Mouse (Mus musculus) left cerebral cortex, adult 2 months (tissue): ENCODE results near the gene Slc35e3. TPM values are rescaled to one million over a fixed set of nuclear protein-coding genes. Genes with fewer than 3 reads are reported as not detected.
A peak's percentile ranks its signal among the peaks of the same experiment; 100 is the strongest.
"Not testable (repeated sequence)": the region's sequence is repeated elsewhere in the genome, so short reads cannot be mapped to it uniquely, and the experiment has no call there.

Source experiments
- DNase-seq, 2 experiments: peaks; one replicate each; pipeline ENCODE4 v3.0.0; 2021 to 2022; ENCODE audit warnings: low spot score in 2 of 2, mixed read lengths in 1 of 2; ENCODE audit errors: extremely low spot score in 1 of 2
- H3K27ac ChIP-seq: fragments of 200-600 bp; 2 replicates; pipeline ENCODE4 v1.8.1; 2022
- H3K4me3 ChIP-seq: fragments of 200-600 bp; 2 replicates; pipeline ENCODE4 v1.8.1; 2022
- CTCF ChIP-seq: fragments of 200-600 bp; IDR thresholded peaks from 2 replicates; pipeline ENCODE4 v1.8.1; 2022; ENCODE audit warnings: antibody characterized with exemption, mild to moderate bottlenecking, moderate library complexity
- intact Hi-C: fragments of 180-260 bp; cut with DNase I; formaldehyde crosslinking; loops from one replicate; pipeline ENCODE4 v1.15.1; 2025
- total RNA-seq, 2 experiments: library from RNA; stranded (reverse); gene quantifications; 2 replicates each; pipeline ENCODE4 v1.2.3; 2021

Slc35e3 gene
- total RNA-seq, 2 experiments from 2014 or later, result 27.7 to 28.8 TPM

DNA sequence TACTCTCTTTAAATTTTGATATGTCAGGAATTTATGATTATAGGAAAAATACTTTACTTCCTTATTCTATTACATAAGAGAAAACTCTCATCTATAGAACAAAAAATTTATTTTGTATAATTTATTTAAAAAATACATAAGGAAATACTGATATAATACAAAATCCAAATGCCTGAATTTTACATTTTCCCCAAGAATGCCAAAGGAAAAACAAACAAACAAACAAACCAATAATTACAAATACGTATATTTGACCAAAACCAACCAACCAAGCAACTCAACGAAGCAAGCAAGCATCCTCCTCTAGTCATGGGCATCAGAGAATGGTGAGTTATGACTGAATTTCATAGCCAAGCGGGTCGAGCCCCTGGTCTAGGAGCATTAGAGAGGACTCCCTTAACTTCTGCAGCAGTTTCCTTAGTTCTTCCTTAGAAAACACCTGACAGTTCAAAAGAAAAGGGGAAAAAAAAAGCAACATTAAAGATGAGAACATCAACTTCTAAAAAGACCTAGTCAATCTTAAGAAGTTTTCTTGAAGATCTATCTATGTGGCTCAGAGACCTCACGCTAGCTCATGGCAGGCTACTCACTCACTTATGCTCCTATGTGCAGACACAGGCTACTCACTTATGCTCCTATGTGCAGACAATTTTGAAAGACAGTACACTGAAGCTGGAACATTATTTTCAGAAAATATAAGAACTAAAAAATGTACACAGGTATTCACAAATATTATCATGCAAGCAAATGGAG, 4.5 kb upstream of the Slc35e3 start:
- H3K27ac ChIP-seq, result no peak overlapping the region
- no peak overlapping the region for H3K4me3 ChIP-seq
- intact Hi-C loops, result no loop called here
- DNase-seq, result no peak
- no peak for TF ChIP-seq CTCF

- no peak overlapping the region for H3K27ac ChIP-seq
- no peak for TF ChIP-seq CTCF
- DNase-seq, result no peak
- H3K4me3 ChIP-seq, result no peak overlapping the region
- intact Hi-C loops, result no loop called here
Measured at GRCm38 (mm10) chr10:117749787-117750343, 3.7 kb upstream of the Slc35e3 start.

DNA sequence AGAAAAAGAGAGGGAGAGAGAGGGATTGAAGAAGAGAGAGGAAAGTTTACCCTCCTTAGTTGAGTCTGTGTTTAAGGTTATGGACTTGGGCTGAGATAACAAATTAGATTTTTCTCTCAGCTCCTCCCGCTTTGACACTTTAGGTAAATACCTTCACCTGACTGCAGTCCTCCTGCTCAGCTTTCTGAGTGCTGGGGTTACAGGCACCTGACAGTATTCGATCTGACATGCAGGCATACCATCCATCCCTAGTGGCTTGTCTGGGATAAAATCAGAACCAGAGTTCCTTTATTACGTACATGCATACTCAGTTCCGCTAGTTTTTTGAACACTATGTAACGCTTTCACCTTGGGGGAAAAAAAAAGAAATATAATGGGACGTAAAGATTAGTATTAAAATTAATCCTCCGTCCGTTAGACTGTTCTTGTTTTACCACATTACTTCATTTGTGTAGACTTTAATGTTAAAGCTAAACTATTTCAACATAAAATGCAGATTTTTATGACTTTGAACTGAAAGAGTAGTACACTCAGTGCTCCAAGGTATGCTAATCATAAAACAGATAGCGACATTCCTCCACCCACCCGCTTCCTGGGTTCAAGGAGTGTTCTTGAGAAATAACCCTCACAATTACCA, 3.0 kb upstream of the Slc35e3 start:
- intact Hi-C loops, result no loop called here
- Histone ChIP-seq H3K27ac (no peak overlapping the region), H3K4me3 (no peak overlapping the region)
- DNase-seq, result no peak
- TF ChIP-seq CTCF, result no peak

GRCm38 (mm10) chr10:117748276-117749049, 2.3 kb upstream of the Slc35e3 start:
- DNase-seq, result no peak
- intact Hi-C loops, result no loop called here
- TF ChIP-seq CTCF, result no peak
- Histone ChIP-seq H3K4me3 (no peak overlapping the region), H3K27ac (no peak overlapping the region)

GRCm38 (mm10) chr10:117747711-117748110, 1.5 kb upstream of the Slc35e3 start:
- H3K27ac ChIP-seq, result no peak overlapping the region
- TF ChIP-seq CTCF, result no peak
- intact Hi-C loops, result no loop called here
- no peak overlapping the region for H3K4me3 ChIP-seq
- DNase-seq, result no peak

DNA sequence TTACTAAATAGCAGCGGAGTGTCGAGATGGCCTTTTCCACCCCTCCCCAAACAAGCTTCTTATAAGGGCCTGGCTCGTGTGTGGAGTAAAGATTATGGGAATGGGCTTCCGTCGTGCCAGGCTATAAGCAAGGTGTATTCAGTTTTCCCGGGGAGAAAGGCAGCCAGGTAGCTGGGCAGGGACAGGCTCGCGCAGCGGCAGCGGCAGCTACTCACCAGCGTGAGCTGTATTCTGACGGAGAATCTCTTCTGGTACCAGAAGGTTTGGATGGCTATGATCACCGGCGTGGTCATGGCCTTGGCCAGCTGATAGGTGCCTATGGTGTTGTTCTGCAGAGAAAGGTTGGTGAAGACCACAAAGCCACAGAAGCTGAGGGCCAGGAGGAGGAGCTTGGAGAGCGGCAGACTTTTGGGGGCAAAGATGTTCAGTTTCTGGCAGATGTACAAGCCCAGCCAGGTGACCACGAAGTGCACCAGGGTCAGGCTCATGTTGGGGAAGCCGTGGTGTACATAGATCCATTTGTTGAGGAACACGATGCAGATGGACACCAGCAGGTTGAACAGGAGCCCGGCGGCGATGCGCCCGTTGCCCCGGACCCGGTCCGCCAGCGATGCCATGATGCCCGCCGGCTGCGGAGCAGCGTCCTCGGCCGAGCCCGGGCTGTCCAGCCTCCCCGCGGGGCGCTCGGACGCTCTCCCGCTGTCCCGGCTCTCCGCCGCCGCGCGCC, 432 bp downstream of the Slc35e3 start:
- peak overlapping the region; percentile 48 for H3K4me3 ChIP-seq
- intact Hi-C loops, result loop anchor here (2.0 kb wide), 1 partner anchor 35 kb away; the partner anchor contains the start of gene Mdm2
- not testable (repeated sequence) for H3K27ac ChIP-seq, DNase-seq

DNA sequence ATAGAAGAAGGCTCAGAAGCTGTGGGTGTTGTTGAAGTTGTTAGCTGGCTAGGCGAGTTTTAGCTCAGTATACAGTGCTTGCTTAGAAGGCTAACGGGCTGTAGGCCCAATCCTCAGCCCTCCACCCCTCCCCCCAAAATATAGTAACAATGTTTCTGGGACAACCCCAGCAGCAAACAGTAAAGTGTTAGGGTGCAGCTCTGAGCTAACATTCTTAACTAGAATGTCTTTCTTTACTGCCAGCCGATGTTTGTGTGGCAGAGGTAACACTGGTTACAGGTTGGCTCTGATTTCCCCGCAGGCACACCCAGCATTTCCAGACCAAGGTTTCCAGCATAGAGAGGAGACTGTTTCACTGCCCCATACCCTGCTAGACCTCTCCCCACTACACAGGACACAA, 2.2 kb downstream of the Slc35e3 start:
- Histone ChIP-seq H3K27ac (no peak overlapping the region), H3K4me3 (no peak overlapping the region)
- DNase-seq, result no peak
- intact Hi-C loops, result loop anchor here (2.0 kb wide), 1 partner anchor 33 kb away; the partner anchor contains the start of gene Mdm2
- TF ChIP-seq CTCF, result no peak

DNA sequence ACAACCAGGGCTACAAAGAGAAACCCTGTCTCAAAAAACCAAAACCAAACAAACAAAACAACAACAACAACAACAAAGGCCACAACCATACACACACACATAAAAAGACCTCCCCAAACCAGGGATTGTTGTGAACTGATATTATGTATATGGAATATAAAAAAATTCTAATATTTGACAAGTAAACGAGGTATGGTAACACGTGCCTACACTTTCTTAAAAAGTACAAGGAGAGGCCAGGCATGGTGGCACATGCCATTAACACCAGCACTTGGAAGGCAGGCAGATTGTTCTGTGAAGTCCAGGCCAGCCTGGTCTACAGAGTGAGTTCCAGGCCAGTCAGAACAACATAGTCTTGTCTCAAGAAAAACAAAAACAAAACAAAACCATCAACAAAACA, 3.0 kb downstream of the Slc35e3 start:
- DNase-seq, result no peak
- H3K4me3 ChIP-seq, result no peak overlapping the region
- H3K27ac ChIP-seq, result no peak overlapping the region
- intact Hi-C loops, result no loop called here
- no peak for TF ChIP-seq CTCF

GRCm38 (mm10) chr10:117742618-117743017, 3.5 kb downstream of the Slc35e3 start:
- intact Hi-C loops, result no loop called here
- no peak for TF ChIP-seq CTCF
- no peak for DNase-seq
- Histone ChIP-seq H3K4me3 (no peak overlapping the region), H3K27ac (no peak overlapping the region)

GRCm38 (mm10) chr10:117741698-117742475, 4.3 kb downstream of the Slc35e3 start:
- TF ChIP-seq CTCF, result no peak
- DNase-seq, result no peak
- Histone ChIP-seq H3K27ac (no peak overlapping the region), H3K4me3 (no peak overlapping the region)
- intact Hi-C loops, result no loop called here

GRCm38 (mm10) chr10:117740921-117741320, 5.2 kb downstream of the Slc35e3 start:
- DNase-seq, result no peak
- Histone ChIP-seq H3K4me3 (no peak overlapping the region), H3K27ac (no peak overlapping the region)
- intact Hi-C loops, result no loop called here
- no peak for TF ChIP-seq CTCF
